Mouse (Mus musculus) spleen, postnatal 4 days (tissue): ENCODE results near the gene Hoxb4.

ENCODE experiments used
- DNase-seq, 2 experiments: peaks; one replicate each; pipeline ENCODE4 v3.0.0; 2022; ENCODE audit warnings: low spot score in 2 of 2

The Hoxb4 gene

GRCm38 (mm10) chr11:96313806-96314428, 4.2 kb upstream of the Hoxb4 start:
- DNase-seq: no peak

GRCm38 (mm10) chr11:96314671-96315343, 3.3 kb upstream of the Hoxb4 start:
- DNase-seq: peak in 1 of 2 experiments; percentile 62

GRCm38 (mm10) chr11:96315344-96315681, 2.8 kb upstream of the Hoxb4 start:
- no peak for DNase-seq

- no peak for DNase-seq
These were observed 1.1 kb upstream of the Hoxb4 start for GRCm38 (mm10) chr11:96316696-96317607.

GRCm38 (mm10) chr11:96318368-96319070, 452 bp downstream of the Hoxb4 start:
- DNase-seq: no peak

GRCm38 (mm10) chr11:96319071-96319902, 1.2 kb downstream of the Hoxb4 start:
- DNase-seq: no peak

- peak in 1 of 2 experiments; percentile 62 for DNase-seq
These were observed 1.8 kb downstream of the Hoxb4 start for GRCm38 (mm10) chr11:96319910-96320309.

- DNase-seq: no peak
These were observed 2.6 kb downstream of the Hoxb4 start for GRCm38 (mm10) chr11:96320688-96321087.

GRCm38 (mm10) chr11:96321846-96322245, 3.8 kb downstream of the Hoxb4 start:
- no peak for DNase-seq

GRCm38 (mm10) chr11:96322738-96323137, 4.7 kb downstream of the Hoxb4 start:
- DNase-seq: no peak

- DNase-seq: no peak
These were observed 5.1 kb downstream of the Hoxb4 start, which contains the start of gene Hoxb3 for GRCm38 (mm10) chr11:96323154-96323553. Gene Hoxb3 (plus strand): TSS chr11:96323326.

GRCm38 (mm10) chr11:96324125-96324524, 6.1 kb downstream of the Hoxb4 start:
- DNase-seq: no peak

- DNase-seq: no peak
These were observed 6.9 kb downstream of the Hoxb4 start for GRCm38 (mm10) chr11:96324965-96325364.

GRCm38 (mm10) chr11:96325747-96326212, 7.7 kb downstream of the Hoxb4 start:
- no peak for DNase-seq

GRCm38 (mm10) chr11:96326705-96327104, 8.6 kb downstream of the Hoxb4 start:
- DNase-seq: no peak

GRCm38 (mm10) chr11:96327122-96327521, 9.1 kb downstream of the Hoxb4 start:
- no peak for DNase-seq

GRCm38 (mm10) chr11:96327750-96328149, 9.7 kb downstream of the Hoxb4 start:
- DNase-seq: no peak

- no peak for DNase-seq
These were observed 10.5 kb downstream of the Hoxb4 start for GRCm38 (mm10) chr11:96328605-96329004.

GRCm38 (mm10) chr11:96332105-96332504, 14.0 kb downstream of the Hoxb4 start:
- no peak for DNase-seq

- DNase-seq: no peak
These were observed 14.6 kb downstream of the Hoxb4 start for GRCm38 (mm10) chr11:96332618-96333032.
